Mouse (Mus musculus) gonadal fat pad, adult 2 months (tissue): ENCODE measurements at regions not wholly inside any gene's neighbourhood (a gene's known extent, or its start where the extent isn't known, plus 50 kb on each side); places are given as distances from the start of the nearest gene placed in this dataset.

ENCODE experiments used
- DNase-seq: peaks from one replicate; pipeline ENCODE4 v3.0.0-alpha.2; 2012; ENCODE audit warnings: low read depth

GRCm38 (mm10) chr5:138875180-138876076 is 55.5 kb downstream of the Gm5294 start:
- DNase-seq, result no peak

DNA sequence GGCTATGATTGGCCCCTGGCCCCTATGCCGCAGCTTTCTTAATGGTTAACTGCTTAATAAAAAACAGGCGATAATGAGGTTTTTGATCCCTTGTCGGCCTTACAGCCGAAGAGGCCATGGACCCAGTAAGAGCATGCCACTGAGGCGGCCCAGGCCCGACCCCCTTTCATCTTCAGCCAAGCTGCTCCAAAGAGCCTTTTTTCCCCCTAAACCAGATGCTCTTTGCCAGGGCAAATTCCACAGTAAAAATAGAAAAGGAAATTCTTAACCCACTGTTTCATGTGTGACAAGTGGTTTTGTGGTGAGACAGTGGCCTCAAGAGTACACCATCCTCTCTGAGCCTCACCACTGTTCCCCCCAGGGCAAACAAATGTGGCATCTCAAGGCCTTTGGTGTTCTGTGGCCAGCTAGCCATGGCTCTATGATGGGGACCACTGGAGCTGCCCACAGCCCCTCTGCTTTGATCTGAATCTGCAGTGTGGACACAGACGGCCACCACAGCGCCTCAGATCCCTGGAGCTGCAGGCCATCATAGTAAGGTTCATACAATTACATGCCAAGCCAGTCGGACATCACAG is 61.9 kb downstream of the Gm5294 start:
- no peak for DNase-seq

DNA sequence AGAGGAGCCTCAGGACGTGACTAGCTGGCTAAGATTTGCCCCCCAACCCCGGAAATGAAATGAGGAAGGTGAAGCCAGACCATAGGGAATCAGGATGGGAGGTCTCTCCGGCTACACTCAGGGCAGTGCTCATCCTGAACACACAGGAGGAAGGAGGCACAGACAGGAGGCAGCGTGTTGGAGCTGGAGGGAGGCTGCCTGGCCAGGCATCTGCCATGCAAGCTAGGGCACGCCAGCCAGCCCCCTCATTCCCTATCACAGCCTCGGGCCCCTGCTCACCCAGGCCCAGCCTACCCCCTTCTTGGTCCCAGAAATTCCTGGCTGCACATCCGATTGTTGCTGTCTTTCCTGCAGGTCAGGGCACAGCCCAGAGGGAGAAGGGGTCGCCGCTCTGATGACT is 63.7 kb downstream of the Gm5294 start:
- no peak for DNase-seq

DNA sequence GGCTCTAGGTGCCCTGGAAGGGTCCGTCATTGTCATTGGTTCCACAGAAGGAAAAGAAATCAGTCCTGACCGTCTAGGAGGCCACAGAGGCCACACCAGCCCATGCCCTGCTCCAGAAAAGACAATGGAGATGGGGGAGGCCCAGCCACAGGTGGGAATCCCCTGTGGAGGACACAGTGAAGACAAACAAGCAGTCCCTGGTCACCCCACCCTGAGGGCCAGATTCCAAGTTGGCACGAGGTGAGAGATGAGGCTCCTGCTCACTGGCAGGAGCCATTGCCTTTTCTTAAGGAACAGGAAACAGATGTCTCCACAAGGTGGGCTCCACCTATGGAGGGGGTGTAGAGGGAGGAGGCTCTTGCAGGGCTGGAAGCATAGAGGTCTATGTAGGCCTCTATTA is 66.0 kb downstream of the Gm5294 start:
- no peak for DNase-seq

GRCm38 (mm10) chr5:138888749-138889148 is 68.9 kb downstream of the Gm5294 start:
- no peak for DNase-seq

GRCm38 (mm10) chr5:138889760-138890159 is 69.9 kb downstream of the Gm5294 start:
- no peak for DNase-seq

- DNase-seq, result no peak
Observed at GRCm38 (mm10) chr5:138894496-138894895, 74.6 kb downstream of the Gm5294 start.

- no peak for DNase-seq
Observed at GRCm38 (mm10) chr5:138897255-138897654, 77.4 kb downstream of the Gm5294 start.

GRCm38 (mm10) chr5:138898440-138898839 is 78.6 kb downstream of the Gm5294 start:
- no peak for DNase-seq

- peak; percentile 36 for DNase-seq
Observed at GRCm38 (mm10) chr5:138900952-138901599, 81.2 kb downstream of the Gm5294 start.

- no peak for DNase-seq
Observed at GRCm38 (mm10) chr5:138902316-138902715, 82.4 kb downstream of the Gm5294 start.

- DNase-seq, result no peak
Observed at GRCm38 (mm10) chr5:138911769-138912710, 85.1 kb downstream of the Pdgfa start.

DNA sequence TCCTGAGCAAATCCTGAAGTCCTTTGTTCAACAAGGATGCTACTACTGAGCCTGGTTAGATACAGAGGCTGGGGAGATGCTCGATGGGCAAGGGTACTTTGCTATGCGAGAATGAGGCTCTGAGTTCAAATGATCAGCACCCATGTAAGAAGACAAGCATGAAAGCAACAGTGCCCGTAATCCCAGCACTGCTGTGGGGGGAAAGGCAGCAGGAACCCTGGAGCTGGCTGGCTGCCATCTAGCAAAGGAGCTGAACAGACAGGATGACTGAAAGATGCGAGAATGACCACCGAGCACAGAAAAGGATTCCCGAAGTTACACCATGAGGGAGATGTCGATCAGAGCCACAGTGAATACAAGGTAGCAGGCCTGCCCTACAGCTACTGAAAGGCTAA is 84.5 kb downstream of the Pdgfa start:
- no peak for DNase-seq

DNA sequence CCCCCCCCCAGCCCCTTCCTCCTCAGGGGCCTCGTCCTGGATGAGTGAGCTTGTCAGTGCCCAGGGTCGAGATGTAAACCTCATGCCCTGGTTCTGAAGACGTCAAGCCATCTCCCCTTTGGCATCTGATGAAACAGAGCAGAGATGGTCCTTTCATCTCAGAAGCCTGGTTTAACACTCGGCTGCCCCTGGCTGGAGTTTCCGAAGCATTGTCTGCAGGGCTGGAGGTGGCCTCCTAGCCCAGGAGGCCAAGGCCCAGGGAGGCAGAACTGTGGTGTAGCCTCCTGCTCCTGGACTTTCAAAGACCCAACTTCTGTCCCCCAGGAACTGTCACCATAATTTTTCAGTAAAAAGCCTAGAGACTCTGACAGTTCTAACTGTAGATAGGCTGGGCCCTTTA is 82.1 kb downstream of the Pdgfa start:
- DNase-seq, result no peak

- no peak for DNase-seq
Observed at GRCm38 (mm10) chr5:138915496-138915895, 81.7 kb downstream of the Pdgfa start.

DNA sequence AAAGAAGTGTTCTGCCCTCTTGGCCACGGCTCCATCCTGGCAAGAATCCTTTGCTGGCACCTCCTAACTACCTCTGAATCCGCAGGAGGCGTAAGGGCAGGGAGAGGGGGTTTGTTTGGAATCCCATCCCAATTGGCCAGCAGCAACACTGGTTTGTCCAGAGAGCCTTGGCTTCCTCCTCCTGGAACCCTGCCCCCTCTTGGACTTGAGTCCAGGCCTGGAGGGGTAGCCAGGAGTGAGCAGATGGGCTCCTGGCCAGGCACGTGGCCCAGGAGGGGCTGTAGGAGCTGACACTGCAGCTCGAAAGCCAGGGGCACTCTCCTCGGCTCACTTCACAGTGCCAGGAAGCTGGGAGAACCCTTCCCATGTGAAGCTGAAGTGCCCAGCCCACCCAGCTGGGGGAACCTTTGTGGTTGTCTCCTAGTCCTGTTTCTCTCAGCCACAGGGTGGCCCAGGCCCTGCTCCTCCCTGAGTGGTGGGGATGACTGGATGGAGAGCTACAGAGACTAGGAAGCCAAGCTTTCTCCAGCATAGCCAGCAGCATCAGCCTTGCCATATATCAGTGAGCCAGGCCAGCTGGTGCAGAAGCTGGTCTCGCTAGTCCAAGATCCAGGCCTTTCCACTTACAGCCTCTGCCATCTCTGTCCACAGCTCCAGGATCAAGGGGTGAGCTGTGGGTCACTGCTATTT is 76.9 kb downstream of the Pdgfa start:
- DNase-seq, result no peak

DNA sequence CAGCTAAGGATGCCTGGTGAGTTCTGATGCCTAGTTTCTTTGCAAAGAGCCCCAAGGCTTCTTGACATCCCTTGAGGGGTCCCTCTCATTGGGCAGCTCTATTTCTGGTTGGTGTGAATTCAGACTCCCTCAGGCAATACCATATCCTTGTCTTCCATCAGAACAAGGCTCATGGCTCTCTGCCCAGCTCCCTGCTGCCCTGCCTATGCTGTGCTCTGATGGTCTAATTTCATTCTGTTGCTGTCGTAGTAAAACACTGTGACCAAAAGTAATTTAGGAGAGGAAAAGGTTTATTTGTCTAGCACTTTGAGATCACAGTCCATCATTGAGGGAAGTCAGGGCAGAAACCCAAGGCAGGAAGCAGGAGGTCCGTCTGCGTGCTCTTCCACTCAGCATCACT is 75.1 kb downstream of the Pdgfa start:
- DNase-seq, result no peak
